Mouse (Mus musculus) brain, embryonic 18.5 days (tissue): Measurements from ENCODE around the gene Nfs1.
A peak's percentile ranks its signal among the peaks of the same experiment; 100 is the strongest.
"Not testable (repeated sequence)": the region's sequence is repeated elsewhere in the genome, so short reads cannot be mapped to it uniquely, and the experiment has no call there.

Source experiments
- DNase-seq: peaks from one replicate; pipeline ENCODE4 v3.0.0-alpha.2; 2012; ENCODE audit warnings: low read depth, low spot score

The Nfs1 gene

DNA sequence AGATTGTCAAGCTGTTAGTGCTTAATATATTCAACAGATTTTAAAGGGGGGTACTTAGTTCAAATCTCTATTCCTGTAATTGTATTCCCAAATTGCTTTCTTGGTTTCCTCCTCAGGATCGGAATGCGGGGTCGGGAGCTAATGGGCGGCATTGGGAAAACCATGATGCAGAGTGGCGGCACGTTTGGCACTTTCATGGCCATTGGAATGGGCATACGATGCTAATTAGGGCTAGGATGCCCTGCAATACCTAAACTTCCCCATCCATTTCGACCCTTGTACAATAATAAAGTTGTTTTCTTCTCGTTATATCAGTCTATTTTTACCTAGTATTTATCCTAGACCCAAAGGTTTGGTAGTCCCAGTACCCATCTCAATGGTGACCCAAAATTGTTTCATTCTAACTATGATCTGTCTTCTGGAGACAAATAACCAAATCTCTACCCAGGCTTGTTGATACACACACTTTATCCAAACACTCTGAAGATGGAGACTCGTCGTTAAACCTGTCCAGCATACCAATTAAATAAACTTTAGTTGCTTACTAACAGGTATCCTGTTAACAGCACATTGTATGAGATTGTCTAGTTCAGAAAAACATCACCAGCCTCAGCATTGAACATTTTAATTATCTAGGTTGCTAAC, 1.6 kb upstream of the Nfs1 start:
- no peak for DNase-seq

DNA sequence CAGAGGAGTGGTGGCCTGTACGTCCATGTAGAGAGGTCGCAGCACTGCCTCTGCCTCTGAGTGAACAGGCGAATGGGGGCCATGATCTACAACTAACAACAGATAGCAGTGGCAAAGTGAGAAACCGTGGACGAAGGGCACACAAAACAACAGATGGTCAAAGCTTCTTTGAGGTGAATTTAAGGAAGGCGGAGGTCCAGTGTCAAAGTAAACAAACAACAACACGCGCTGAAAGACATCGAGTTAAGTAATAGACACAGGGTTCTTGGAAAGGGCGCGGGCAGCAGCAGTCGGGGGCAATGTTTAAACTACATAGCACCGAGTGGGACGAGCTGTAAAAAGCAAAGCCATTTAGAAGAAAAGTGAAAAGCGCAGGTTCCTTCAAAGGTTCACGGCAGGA, 619 bp downstream of the Nfs1 start:
- DNase-seq = no peak

DNA sequence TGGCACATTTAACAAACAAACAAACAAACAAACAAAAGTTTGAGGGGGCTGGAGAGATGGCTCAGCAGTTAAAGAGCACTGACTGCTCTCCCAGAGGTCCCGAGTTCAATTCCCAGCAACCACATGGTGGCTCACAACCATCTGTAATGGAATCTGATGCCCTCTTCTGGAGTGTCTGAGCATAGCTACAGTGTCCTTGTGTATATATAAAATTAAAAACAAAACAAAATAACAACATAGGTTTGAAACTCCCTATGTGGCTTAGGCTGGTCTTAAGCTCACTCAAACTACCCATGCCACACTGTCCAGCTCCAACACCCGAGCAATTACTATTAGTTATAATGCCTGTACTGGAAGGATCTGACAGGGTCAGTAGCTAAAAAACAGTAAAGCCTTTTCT, 1.2 kb downstream of the Nfs1 start:
- no peak for DNase-seq

DNA sequence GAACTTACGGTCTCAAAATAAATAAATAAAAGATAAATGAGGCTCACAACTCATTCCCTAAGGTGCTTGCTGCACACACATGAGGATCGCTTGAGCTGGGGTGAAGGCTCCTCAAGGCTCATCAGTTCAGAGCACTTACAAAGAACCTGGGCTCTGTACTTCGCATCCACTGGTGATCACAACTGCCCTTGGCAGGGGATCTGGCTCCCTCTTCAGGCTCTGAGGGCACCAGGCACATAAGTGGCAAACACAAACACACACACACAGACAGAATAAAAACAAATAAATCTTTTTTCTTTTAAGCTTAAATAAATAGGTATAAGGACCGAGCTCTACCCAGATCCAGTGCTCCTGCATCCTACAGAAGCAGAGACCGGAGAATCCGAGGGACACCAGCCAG, 8.3 kb downstream of the Nfs1 start:
- DNase-seq = no peak

DNA sequence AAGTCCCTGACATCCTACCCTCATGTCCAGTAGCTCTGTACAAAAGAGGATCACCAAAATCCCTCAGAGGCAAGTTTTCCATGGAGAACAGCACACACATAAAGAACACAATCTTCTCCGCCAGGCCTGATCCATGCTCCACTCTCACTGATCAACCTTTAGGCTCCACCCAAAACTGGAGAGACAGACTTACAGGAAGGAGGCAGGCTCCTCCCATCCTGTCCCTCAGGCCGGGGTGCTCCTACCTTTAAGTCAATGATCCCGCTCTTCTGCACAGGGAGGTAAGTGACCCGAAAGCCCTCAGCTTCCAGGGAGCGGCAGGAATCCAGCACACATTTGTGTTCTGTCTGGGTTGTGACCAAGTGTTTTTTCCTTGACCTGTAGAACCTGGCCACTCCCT, 9.8 kb downstream of the Nfs1 start:
- DNase-seq = no peak

DNA sequence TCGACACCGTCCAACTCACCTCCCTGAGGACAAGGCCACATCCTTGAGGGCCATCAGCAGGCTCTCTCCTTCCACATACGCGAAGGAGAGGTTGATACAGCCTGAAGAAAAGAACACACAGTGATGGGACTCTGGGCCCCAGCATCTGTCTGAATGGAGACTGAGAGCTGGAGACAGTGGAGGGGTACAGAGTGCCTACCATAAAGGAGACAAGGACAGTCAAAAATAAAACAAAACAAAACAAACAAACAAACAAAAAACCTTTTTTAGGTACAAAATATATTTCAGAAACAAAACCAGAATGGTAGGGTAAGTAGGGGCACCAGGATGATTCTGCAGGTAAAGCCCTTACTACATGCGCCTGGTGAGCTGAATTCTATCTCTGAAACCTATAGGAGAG, 17.0 kb downstream of the Nfs1 start, which contains the start of gene Gm28036:
TSS of gene Gm28036 (minus strand) at position 101 of the 400 bp plus-strand sequence.
- no peak for DNase-seq

DNA sequence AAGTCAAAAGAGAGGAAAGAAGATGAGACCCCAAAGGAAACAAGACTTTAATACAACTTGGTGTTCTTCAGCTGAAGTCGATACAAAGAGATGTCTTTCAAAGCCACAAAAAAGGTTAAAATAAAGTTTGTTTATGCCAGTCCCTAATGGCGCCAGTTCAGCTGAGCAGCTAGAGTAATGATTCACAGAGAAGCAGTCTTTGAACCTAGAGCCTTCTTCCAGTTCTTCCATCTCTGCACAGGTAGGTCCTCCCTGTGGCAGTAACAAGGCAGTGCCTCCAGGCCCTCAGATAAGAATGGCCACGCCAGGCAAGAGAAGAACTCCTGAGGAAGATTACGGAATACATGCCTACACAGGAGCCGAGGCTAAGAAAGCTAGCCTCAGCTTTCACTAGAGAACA, 20.3 kb downstream of the Nfs1 start:
- no peak for DNase-seq

DNA sequence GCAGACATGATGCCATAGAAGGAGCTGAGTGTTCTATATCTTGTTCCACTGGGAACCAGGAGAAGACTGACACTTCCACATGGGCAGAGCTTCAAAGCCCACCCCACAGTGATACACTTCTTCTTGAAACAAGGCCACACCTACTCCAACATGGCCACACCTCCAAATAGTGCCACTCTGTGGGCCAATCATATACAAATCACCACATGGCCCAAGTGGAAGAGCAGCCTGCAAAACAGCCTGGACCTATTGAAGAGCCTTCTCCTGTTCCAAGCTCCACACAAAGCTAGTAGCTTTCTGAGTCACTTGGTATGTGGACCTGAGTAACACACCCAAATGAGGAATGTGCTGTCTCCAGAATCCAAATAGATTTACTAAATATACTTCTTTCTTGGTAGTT, 24.4 kb downstream of the Nfs1 start:
- DNase-seq = no peak

DNA sequence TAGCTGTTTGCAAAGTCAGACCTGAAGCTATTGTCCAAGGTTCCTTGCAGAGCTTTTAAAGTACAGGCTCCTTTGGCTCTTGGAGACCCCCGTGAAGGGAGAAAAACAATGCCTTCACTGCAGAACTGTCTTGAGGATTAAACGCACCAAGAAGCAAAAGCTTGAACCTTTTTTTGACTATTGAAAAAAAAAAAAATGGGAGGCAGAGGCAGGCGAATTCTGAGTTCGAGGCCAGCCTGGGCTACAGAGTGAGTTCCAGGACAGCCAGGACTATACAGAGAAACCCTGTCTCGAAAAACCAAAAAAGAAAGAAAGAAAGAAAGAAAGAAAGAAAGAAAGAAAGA, 31.9 kb downstream of the Nfs1 start:
- not testable (repeated sequence) for DNase-seq

DNA sequence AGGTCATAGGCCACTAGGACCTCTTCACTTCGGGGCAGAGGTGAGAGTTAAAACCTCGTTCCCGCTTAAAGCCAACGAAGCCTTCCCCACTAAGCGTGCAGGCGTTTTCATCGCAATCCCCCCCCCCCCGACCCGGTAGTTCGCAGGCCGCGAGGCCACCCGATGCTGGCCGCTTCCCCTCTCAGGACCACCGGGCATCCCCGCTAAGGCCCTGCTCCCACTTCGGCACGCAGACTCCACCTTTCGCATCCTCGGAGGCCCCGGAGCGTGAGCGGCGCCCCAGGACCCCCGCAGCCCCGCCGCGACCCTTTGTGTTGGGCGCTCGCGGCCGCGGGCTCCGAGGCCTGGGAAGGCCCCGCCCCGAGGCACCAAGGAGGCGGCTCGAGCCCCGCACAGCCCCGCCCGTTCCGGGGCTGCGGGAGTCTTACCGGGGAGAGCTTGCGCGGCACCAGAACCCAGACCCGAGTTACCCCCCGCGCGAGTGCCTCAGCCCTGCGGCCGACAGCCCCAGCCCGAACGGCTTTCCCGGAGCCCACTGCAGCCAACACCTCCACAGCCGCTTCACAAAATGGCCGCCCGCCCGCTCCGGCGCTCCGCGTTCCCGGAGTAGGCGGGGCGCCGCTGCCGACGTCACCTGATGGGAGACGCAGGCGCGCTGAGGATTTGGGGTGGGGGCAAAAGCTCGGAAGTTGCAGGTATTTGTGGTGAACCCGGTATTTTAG, 32.5 kb downstream of the Nfs1 start, which contains the start of the genes Cpne1 and Rbm12:
TSS of gene Cpne1 (minus strand) at position 608 of the 722 bp plus-strand sequence.
TSS of gene Rbm12 (minus strand) at position 621 of the 722 bp plus-strand sequence.
- DNase-seq = peak; percentile 81

DNA sequence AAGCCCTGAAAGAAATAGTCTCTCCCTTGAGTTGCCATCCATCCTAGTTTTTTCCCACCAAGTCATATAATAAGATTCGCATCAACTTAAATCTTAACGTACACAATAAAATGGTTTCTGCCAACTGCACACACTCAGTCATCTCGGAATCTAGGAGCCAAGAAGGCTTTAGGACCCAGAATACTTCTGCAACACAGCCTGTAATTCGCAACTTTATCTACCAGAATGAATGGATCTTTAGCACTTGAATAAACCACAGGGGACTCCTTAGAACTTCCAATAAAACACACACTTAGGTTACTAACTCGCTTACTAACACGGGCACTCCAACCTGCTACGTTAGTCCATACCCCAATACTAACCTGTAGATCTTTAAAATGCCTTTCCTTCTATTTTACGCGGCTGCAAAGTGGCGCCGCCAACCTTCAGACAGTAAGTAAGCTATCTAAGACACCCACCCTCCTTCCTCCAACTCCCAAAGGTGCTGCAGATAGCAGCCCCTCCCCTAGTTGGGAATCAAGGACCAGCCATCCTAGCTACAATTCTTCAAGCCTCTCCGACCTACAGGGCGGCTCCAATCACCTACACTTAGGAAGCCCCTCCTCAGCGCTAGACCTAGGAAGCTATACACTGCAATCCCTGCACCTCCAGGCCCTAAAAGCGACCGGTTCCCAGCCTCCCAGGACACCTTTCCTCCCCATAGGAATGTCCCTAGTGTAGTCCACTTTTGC, 33.2 kb downstream of the Nfs1 start:
- DNase-seq = no peak

DNA sequence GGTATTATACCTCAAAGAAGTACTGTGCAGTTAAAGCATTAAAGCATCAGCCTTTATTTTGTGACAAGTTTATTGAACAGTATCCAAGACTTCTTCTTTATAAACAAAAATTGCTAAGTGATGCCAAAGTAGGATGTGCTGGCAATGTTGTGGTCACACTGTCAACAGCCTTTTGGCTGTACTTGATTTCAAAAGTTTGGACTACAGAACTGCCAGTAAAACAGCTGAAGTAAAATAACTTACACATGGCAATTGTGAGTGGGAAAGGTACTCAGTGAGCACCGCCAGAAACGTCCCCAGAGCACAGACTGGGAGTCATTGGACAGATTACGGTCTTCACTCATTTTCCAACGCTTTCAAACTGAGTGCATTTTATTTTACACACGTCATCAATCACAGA, 52.1 kb downstream of the Nfs1 start:
- DNase-seq = no peak

DNA sequence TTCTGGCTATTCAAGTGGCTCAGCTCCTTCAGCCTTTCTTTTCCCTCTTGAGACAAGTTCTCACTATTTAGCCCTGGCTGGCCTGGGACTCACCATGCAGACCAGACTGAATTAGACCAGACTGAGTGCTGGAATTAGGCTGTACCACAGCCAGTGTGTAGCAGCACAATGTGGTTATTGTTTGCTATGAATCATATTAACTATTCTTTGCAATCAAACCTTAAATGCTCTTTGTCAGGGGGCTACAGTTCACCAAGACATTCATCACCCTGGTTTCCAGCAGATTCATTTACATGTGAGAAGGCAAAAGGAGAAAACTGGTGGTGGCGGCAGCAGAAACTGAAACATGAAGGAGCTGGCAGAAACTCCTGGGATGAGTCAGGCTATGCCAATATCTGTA, 54.2 kb downstream of the Nfs1 start:
- no peak for DNase-seq

DNA sequence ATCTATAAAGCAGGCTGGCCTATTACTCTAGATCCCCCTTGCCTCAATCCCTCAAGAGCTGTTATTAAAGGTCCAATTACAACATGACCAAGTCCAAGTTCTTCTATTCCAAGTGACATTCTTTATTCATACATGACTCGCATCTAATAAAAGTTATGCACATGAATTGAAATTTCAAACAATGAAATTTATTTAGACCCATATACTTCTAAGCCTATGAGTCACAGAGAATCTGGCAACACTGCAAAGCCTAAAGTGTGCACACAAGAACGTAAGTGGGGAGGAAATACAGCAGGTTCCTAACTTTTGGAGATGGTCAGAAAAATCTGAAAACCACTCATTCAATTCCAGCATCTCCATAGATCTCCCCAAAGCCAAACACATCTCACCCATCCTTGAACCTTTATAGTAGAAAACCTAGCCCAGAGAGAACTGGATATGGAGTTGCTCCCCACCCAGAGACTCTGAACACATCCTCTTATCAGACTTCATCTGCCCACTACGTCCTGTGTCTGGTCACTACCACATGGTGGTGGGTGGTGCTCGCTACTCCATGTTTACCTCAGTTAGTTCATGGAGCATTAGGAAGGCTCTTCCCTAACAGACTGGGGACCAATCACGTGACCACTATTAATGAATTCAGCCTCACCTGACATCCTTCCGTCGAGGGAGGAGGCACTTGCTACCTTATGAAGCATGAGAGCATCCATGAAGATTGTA, 56.4 kb downstream of the Nfs1 start:
- no peak for DNase-seq

DNA sequence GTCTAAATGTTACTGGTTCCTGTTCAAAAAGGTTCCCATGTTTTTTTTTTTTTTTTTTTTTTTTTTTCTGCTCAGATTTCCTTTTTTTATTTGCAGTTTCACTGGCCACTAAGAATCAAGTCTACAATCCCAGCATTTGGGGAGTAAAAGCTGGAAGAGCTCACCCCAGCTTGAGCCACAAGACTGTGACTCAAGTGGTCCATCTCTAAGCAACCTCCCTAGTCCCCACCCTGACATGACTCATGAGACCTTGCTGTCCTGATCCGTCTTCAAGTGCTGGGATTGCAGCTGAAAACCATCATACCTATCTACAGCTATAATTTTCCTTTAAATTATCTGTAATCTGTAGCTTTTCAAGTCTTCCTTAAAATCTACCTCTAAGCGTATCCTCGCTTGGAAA, 59.4 kb downstream of the Nfs1 start:
- DNase-seq = no peak

DNA sequence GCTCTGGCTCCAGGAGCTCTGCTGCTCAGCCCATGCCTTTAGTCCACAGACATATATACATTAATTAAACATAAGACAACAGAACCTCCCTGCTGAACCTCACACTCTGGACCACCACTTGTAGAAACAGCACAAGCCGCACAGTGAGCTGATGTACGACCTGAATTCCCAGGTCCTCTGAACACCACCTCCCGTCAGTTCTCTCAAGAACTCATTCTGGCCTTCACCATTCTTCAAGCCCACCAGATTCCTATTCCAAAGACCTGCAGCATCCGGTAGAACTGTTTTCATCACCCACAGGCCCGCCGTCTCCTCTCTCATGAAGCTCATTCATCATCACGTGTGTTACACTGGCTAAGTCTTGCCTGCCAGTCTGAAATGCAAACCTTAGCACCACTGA, 63.6 kb downstream of the Nfs1 start:
- no peak for DNase-seq

DNA sequence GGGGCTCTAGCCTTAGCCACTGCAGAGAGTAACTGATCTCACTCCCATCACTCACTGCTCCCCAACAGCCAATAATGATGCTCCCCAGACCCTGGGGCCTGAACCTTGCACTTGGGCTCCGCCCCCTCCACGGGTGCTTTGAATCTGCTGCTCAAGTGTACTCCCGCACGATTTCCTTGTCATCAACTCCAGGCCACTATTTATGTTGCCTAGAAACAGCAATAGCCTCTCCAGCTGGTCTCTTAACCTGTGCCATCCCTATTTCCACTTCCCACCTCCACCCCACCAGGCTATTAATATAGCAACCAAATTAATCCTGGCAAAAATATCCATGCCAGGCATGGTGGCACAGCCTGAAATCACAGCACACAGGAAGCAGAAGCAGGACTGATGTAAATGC, 64.3 kb downstream of the Nfs1 start:
- no peak for DNase-seq

DNA sequence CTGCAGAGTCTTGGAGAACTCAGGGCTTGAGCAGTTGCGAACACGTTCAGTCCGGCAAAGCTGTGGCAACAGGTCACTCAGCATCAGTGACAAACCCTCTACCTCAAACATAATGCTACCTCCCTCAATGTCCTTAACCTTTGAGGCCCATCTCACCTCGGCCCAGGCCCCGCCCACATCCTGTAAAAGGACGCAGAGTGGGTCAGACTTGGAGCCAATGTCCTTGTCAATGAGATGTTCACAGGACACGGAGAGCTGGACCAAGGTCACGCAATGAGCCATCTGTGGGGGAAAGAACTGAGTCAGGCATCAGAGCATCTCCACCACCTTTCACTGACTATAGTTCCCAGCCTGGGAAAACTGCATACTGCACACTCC, 64.8 kb downstream of the Nfs1 start:
- DNase-seq = no peak

DNA sequence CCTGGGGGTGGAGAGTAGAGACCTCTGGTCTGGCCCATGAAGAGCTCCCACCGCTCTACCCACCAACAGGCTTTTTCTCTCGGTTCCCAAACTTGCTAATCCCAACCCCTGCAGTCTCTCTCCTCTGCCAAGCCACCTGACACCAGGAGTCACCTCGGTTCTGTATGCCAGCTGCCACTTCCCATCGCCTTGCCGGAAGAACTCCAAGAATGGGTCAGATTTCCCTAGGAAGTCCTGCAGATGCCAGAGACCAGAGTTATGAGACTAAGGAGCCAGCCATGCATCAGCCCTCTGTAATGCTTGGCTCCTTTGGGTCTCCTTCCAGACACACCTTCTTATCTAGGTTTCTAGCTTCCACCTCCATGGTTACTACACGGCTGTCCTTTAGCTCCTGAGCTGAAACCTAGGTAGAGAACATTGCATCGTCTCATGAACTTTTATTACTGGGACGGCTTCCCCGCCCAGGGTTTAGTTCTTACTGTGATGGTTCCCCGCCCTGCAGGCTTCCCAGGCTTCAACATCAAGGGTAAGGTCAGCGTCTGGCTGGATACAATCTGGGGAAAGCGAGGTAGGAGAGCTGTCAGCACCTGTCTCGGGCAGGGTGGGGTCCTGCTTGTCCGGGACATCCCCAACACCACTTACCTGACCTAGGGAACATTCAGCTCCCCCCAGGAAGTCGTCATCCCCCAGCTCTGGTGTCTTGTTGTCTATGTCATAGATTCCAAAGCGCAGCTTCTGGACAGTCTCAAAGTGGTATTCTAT, 65.4 kb downstream of the Nfs1 start:
- no peak for DNase-seq

DNA sequence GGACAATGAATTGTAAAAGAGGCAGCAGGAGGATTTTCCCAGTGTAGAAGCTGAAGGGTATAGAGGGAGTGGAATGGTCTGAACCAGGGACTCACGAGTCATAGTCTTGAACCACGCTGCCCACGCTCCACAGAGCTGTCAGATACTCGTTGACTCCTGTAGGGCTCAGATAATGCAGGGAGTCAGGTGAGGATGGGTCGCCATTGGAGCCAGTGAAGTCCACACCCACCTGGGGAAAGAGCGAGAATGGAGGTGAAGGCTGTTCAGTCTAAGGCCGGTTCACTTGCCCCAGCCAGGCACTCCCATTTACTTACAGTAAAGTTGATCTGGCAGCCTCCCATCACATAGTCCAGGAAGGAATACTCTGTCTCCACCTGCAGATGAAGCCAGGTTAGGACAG, 66.5 kb downstream of the Nfs1 start:
- no peak for DNase-seq

DNA sequence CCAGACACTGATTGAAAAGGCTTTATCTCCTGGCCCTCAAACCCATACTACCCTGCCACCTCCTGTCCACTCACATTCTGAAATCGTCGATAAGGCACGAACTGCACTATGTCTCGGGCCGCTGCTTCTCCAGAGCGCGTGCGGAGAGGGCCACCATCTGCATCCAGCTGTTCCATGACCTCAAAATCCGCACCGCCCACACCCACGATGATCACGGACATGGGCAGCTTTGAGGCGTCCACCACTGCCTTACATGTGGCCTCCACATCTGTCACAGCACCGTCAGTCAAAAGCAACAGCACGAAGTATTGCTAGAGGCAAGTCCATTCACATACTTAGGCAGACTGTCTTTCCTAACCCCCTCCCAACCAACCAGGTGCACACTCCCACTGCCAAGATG, 70.3 kb downstream of the Nfs1 start:
- no peak for DNase-seq
